Mouse (Mus musculus) olfactory bulb, adult 2 months (tissue): Measurements from ENCODE around the gene Fam189a1.

Source experiments
- CTCF ChIP-seq: fragments of 200-500 bp; IDR thresholded peaks from 2 replicates; pipeline ENCODE4 v1.5.1; 2012; ENCODE audit warnings: low read depth, mild to moderate bottlenecking, low read length, moderate library complexity; ENCODE audit not compliant: insufficient read depth
- POLR2A ChIP-seq: fragments of 200-500 bp; IDR thresholded peaks from 2 replicates; pipeline ENCODE4 v1.6.1; 2012; ENCODE audit warnings: mild to moderate bottlenecking, low read depth, low read length, moderate library complexity; ENCODE audit not compliant: insufficient read depth

DNA sequence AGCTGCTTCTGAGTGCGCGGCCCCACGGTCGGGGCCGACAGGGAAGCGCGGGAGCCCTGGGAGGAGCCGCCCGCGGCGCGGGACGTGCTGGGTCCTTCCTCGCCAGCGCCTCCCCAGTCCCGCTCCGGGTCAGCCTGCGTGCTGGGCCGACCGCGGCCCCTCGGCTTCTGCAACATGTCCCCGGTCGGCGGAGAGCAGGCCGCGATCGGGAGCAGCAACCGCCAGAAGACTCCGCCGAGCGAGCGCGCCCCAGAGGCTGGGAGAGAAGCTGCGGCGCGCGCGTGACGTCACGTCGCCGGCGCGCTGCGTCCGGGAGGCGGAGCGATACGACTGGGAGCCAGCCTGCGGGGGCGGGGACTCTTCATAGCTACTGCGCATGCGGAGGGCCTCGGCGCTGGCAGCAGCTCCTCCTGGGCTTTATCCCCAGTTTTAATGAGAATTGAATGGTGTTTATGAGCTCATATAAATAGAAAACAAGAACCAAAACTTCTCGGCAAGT is 283.6 kb downstream of the Fam189a1 start, which contains the start of gene Nsmce3:
- TF ChIP-seq CTCF, result no peak
- peak; percentile 96 for TF ChIP-seq POLR2A
